Mouse (Mus musculus) midbrain, embryonic 14.5 days (tissue): ENCODE data around the gene Trcg1. TPM values are rescaled to one million over a fixed set of nuclear protein-coding genes. Genes with fewer than 3 reads are reported as not detected.

ENCODE experiments used
- ATAC-seq: fragments of 200-750 bp; cut with Nextera tagmentation; 2 replicates; pipeline ENCODE4 v1.8.0; 2017; ENCODE audit warnings: moderate number of reproducible peaks, moderate library complexity; ENCODE audit not compliant: low FRiP score, low TSS enrichment
- DNase-seq: peaks from one replicate; pipeline ENCODE4 v3.0.0-alpha.2; 2015
- H3K27ac ChIP-seq: fragments of 300-500 bp; sonication (generic); replicated peaks from 2 replicates; pipeline ENCODE4 v1.5.1; 2014; ENCODE audit warnings: mild to moderate bottlenecking, low read depth, low read length, moderate library complexity
- H3K27me3 ChIP-seq: fragments of 300-500 bp; sonication (generic); 2 replicates; pipeline ENCODE4 v1.6.1; 2014; ENCODE audit warnings: low read length, control low read depth, mixed read lengths; ENCODE audit not compliant: control insufficient read depth, insufficient read depth
- H3K36me3 ChIP-seq: fragments of 300-500 bp; sonication (generic); 2 replicates; pipeline ENCODE4 v1.6.1; 2014; ENCODE audit warnings: low read length, control low read depth; ENCODE audit not compliant: control insufficient read depth, insufficient read depth
- H3K4me1 ChIP-seq: fragments of 300-500 bp; sonication (generic); 2 replicates; pipeline ENCODE4 v1.6.1; 2014; ENCODE audit warnings: mild to moderate bottlenecking, antibody characterized with exemption, low read length, control low read depth; ENCODE audit not compliant: control insufficient read depth, insufficient read depth
- H3K4me2 ChIP-seq: fragments of 300-500 bp; sonication (generic); 2 replicates; pipeline ENCODE4 v1.6.1; 2014; ENCODE audit warnings: mild to moderate bottlenecking, low read length, moderate library complexity
- H3K4me3 ChIP-seq: fragments of 300-500 bp; sonication (generic); replicated peaks from 2 replicates; pipeline ENCODE4 v1.5.1; 2014; ENCODE audit warnings: low read depth, low read length
- H3K9ac ChIP-seq: fragments of 300-500 bp; sonication (generic); replicated peaks from 2 replicates; pipeline ENCODE4 v1.6.1; 2014; ENCODE audit warnings: mild to moderate bottlenecking, low read length, moderate library complexity
- H3K9me3 ChIP-seq: fragments of 300-500 bp; sonication (generic); 2 replicates; pipeline ENCODE4 v1.6.1; 2016; ENCODE audit warnings: low read length, control low read depth, mixed read lengths; ENCODE audit not compliant: control insufficient read depth
- WGBS: fragments of 180-500 bp; shearing (Covaris S2); extraction: QIAGEN DNeasy Blood & Tissue Kit; methylation state at CpG from one replicate; pipeline ENCODE4 v1.1.7; 2014; 5-methylcytosine and 5-hydroxymethylcytosine counted together
- polyA plus RNA-seq: library from polyadenylated mRNA; unstranded; fragments of >200 nt; fragmentation: Nextera tagmentation; extraction: Ambion mirVana; gene quantifications from 2 replicates; pipeline ENCODE4 v1.2.1, GENCODE M21; 2014

Gene Trcg1
- polyA plus RNA-seq, 1 experiment from 2014 or later: not detected

DNA sequence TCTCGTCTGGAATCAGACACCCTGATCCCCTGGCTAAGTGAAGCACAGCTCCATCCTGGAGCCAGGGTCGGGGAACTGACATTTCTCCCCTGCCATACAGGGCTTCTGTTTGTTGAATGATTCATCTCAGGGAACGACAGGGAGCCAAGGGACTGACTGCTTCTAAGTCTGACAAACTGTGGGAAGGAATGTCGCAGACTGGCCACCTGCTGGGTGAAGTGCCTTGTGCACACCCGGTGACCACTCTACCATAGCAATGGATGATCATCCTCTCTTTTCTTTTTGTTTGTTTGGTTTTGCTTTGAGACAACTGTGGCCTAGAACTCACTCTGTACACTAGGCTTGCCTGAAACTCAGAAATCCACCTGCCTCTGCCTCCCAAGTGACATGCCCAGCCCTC is 6.6 kb downstream of the Trcg1 start:
- H3K9me3 ChIP-seq: no peaks in the 10 kb centered on the region
- no peak for ATAC-seq
- H3K4me1 ChIP-seq: no peaks in the 10 kb centered on the region; the same call in 1 of the 2 replicates
- no peaks in the 10 kb centered on the region for H3K36me3 ChIP-seq
- H3K4me3 ChIP-seq: no peak overlapping the region
- H3K9ac ChIP-seq: no peak overlapping the region
- H3K4me2 ChIP-seq: no peak overlapping the region
- no peak for DNase-seq
- 22% methylated on average over 5 of the region's 5 CpGs for WGBS
- no peak overlapping the region for H3K27ac ChIP-seq
- no peaks in the 10 kb centered on the region for H3K27me3 ChIP-seq

DNA sequence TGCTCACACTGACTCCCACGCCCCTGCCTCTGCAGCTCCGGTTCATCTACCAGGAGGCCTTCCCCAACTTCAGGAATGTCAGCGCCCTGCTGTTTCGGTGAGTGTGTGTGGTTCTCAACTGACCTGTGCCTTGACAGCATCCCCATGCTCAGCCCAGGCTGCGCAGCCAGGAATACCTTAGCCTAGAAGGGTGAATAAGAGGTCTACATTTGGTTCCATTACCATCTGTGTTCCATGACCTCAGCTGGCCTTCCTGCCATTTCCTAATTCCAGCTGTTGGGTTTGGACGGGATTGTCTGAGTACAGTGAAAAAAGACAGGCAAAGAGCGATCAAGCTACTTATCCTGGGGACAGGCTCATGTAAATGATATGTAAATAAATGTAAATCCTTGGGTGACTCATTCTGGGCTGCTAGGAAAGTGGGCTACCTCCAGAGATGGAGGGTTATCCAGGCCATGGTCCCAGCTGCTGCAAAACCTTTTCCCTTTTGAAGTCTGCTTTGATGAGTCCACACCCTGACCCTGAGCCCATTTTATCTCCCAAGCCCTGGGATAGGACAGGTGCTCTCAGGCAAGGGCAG is 7.8 kb downstream of the Trcg1 start:
- 37% methylated on average over 7 of the region's 7 CpGs for WGBS
- H3K36me3 ChIP-seq: no peaks in the 10 kb centered on the region
- H3K4me1 ChIP-seq: no peaks in the 10 kb centered on the region; the same call in 1 of the 2 replicates
- ATAC-seq: no peak; the same call in 1 of the 2 replicates
- peak; percentile 52 for DNase-seq
- H3K27me3 ChIP-seq: no peaks in the 10 kb centered on the region
- H3K27ac ChIP-seq: 0 out of 2 replicates have a peak overlapping the region, but pooled peaks have one; percentile 13
- no peak overlapping the region for H3K4me2 ChIP-seq
- H3K4me3 ChIP-seq: no peak overlapping the region
- no peak overlapping the region for H3K9ac ChIP-seq
- no peaks in the 10 kb centered on the region for H3K9me3 ChIP-seq

DNA sequence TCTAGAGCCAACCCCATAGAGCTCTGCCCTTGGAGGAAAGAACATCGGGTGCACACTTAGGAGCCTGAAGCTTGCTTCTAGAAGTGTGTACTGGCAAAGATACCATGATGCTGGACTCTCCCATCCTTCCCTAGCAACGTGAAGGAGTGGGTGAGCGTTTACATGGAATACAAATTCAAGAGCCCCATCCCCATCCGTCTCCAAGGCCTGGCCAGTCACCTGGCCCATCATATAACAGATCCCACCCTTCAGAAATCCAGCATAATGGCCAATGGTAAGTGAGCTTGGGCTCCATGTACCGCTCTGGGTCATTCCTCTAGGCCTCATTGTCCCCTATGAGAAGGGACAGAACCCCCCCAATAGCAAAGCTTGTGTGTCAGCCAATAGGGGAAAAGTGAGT is 10.1 kb downstream of the Trcg1 start:
- ATAC-seq (no peak), DNase-seq (no peak)
- Histone ChIP-seq H3K4me2 (no peak overlapping the region), H3K4me3 (no peak overlapping the region), H3K36me3 (no peaks in the 10 kb centered on the region), H3K4me1 (no peaks in the 10 kb centered on the region; the same call in 1 of the 2 replicates), H3K27ac (no peak overlapping the region), H3K9me3 (no peaks in the 10 kb centered on the region), H3K27me3 (no peaks in the 10 kb centered on the region), H3K9ac (no peak overlapping the region)
- WGBS: 93% methylated on average over 5 of the region's 5 CpGs

DNA sequence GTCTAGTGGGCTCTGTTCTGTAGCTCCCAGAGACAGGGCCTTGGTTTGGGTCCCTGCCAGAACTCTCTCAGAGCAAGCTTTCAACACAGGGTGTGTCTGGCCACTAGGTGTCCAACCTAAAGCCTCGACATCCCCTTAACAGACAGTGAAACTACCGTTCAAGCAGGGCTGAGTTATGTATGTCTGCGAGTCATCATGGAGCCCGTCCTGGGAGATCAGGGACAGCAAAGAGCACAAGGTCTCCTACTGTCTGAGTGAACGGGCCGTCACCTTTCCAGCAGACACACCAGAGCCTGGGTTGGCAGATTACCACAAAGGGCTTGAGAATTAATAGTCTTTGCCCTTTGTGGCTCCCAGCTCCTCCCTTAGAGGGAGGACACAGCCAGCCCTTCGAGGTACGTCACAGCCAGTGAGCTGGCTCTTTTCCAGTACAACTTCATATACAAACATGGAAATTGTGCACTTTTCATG is 10.9 kb downstream of the Trcg1 start:
- H3K27me3 ChIP-seq: no peaks in the 10 kb centered on the region
- DNase-seq (no peak), ATAC-seq (no peak)
- no peak overlapping the region for H3K27ac ChIP-seq
- H3K4me2 ChIP-seq: no peak overlapping the region
- no peaks in the 10 kb centered on the region for H3K36me3 ChIP-seq
- no peak overlapping the region for H3K9ac ChIP-seq
- H3K4me1 ChIP-seq: no peaks in the 10 kb centered on the region; the same call in 1 of the 2 replicates
- H3K4me3 ChIP-seq: no peak overlapping the region
- H3K9me3 ChIP-seq: no peaks in the 10 kb centered on the region
- 68% methylated on average over 8 of the region's 8 CpGs for WGBS

DNA sequence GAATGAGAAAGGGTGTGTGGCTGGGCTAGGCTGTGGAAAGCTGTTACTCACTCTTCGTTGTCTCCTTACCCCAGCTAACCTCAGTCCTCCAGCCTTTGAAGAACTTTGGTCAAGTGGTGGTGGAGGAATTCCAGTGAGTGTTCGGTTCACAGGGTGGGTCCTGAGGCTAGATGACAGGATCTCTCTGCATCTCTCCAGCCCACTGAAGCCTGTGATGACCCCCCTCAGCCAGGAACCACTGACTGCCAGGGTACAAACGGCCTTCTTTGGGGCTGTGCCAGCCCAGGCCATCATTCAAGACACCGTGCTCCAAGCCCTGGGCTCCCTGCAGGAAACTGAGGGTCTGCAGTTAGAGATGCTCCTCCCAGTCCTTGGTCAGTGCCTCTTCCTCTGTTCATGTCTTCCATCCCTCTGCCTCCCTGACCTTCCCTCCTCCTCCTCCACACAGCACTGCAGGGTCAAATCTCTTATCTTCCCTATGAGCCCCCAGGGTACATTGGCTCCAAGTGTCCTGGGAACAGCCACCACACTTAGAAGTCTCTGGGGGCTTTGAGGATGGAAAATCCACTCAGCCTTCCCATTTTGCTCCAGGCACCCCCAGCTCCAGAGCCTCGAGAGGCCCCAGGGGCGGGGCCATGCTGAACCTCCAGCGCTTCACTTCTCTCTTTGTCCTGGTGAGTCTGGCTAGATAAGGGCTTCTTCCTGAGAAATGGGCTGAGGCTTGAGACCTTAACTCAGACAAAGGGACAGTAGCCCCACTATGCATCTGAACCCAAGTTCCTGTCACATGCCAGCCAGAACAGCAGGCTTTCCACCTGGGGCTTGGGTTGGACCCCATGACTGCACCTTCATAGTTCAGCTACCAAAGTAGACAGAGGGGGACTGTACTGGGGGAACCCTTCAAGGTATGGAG is 11.9 kb downstream of the Trcg1 start:
- H3K27ac ChIP-seq: no peak overlapping the region
- no peaks in the 10 kb centered on the region; the same call in 1 of the 2 replicates for H3K4me1 ChIP-seq
- no peaks in the 10 kb centered on the region for H3K9me3 ChIP-seq
- H3K4me3 ChIP-seq: no peak overlapping the region
- peaks cover under 1% of the 10 kb centered on the region; the same call in 1 of the 2 replicates for H3K36me3 ChIP-seq
- WGBS: 78% methylated on average over 7 of the region's 7 CpGs
- no peak for DNase-seq
- H3K9ac ChIP-seq: no peak overlapping the region
- ATAC-seq: no peak
- no peak overlapping the region for H3K4me2 ChIP-seq
- no peaks in the 10 kb centered on the region for H3K27me3 ChIP-seq

DNA sequence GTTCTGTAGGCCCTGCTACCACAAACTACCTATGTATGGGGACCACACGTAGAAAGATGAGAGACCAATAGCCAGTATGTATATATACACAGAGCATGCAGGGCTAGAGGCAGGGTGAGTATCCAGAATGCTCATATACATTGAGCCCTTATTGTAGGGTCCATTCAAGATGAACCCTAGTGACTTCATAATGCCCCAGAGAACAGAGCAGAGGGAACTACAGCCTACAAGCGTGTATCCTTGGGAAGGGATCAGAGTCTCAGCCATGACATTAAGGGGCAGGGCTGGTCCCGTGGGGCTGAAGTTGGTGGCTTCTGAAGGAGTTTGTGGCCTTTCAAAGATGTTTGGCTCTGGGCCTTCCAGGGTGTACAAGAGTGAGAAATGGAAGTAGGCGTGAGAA is 13.7 kb downstream of the Trcg1 start:
- Histone ChIP-seq H3K4me1 (no peaks in the 10 kb centered on the region), H3K36me3 (peaks cover 6% of the 10 kb centered on the region; the same call in 1 of the 2 replicates), H3K4me2 (no peak overlapping the region), H3K27ac (no peak overlapping the region), H3K27me3 (no peaks in the 10 kb centered on the region), H3K9me3 (no peaks in the 10 kb centered on the region), H3K4me3 (no peak overlapping the region), H3K9ac (no peak overlapping the region)
- ATAC-seq (no peak), DNase-seq (no peak)
- 95% methylated on average over 4 of the region's 4 CpGs for WGBS

DNA sequence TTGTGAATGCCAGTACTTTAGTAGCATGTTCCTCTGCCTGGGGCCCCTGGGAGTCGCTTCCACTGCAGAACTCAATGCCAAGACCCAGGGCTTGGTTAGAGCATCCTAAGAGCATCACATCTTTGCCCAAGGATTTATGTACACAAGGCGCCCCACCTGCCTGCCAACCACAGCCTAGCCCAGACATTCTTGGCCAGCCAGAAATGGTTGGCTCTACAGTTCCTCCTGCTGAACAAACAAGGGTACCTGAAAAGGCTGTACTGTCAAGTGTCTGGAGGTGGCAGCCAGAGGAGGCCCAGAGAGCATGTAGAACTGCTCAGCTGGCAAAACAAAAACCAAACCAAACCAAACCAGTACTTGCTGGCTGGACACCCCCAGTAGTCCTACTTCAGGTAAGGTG is 14.8 kb downstream of the Trcg1 start:
- H3K36me3 ChIP-seq: peaks cover 6% of the 10 kb centered on the region; the same call in 1 of the 2 replicates
- WGBS: 92% methylated on average over 2 of the region's 2 CpGs

DNA sequence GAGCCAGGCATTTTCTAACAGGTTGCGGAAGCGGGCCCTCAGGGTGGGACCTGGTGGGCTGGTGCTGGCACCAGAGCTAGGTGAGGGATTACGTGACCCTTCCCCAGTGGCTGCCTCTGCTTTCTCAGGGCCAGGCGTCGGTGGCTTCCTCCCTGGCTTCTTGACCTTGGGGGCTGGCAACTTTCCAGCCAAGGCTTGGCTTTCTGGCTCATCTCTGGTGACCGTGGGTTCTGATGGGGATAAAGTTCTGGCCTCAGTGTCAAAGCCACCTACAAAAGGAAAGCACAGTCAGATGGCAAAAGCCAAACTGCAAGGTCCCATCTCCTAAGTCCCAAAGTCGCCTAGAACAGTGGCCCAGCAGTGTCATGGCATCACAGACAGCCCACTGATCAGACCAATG is 17.7 kb downstream of the Trcg1 start:
- no peaks in the 10 kb centered on the region for H3K9me3 ChIP-seq
- peaks cover 10% of the 10 kb centered on the region for H3K36me3 ChIP-seq
- ATAC-seq: no peak
- H3K4me3 ChIP-seq: no peak overlapping the region
- H3K27me3 ChIP-seq: no peaks in the 10 kb centered on the region
- no peak overlapping the region for H3K9ac ChIP-seq
- 92% methylated on average over 7 of the region's 7 CpGs for WGBS
- no peak for DNase-seq
- H3K27ac ChIP-seq: no peak overlapping the region
- no peaks in the 10 kb centered on the region for H3K4me1 ChIP-seq
- H3K4me2 ChIP-seq: no peak overlapping the region

More for the DNA sequence above, 14.8 kb downstream of the Trcg1 start:
- Histone ChIP-seq H3K9me3 (no peaks in the 10 kb centered on the region), H3K4me3 (no peak overlapping the region), H3K4me2 (no peak overlapping the region), H3K4me1 (no peaks in the 10 kb centered on the region), H3K9ac (no peak overlapping the region), H3K27ac (no peak overlapping the region), H3K27me3 (no peaks in the 10 kb centered on the region)
- ATAC-seq (no peak), DNase-seq (no peak)
